Mouse (Mus musculus) limb, embryonic 10.5 days (tissue): ENCODE results near the gene Rasgef1b. TPM values are rescaled to one million over a fixed set of nuclear protein-coding genes. Genes with fewer than 3 reads are reported as not detected.

ENCODE experiments used
- DNase-seq: peaks from one replicate; pipeline ENCODE4 v3.0.0-alpha.2; 2017; ENCODE audit warnings: low spot score
- H3K27ac ChIP-seq: fragments of 300-500 bp; sonication (generic); 2 replicates; pipeline ENCODE4 v1.5.1; 2016; ENCODE audit warnings: mild to moderate bottlenecking
- H3K27me3 ChIP-seq: fragments of 300-500 bp; sonication (generic); 2 replicates; pipeline ENCODE4 v1.6.1; 2016; ENCODE audit warnings: low read depth, mild to moderate bottlenecking; ENCODE audit not compliant: poor library complexity, severe bottlenecking
- H3K36me3 ChIP-seq: fragments of 300-500 bp; sonication (generic); 2 replicates; pipeline ENCODE4 v1.6.1; 2016; ENCODE audit warnings: mild to moderate bottlenecking, moderate library complexity
- H3K4me1 ChIP-seq: fragments of 300-500 bp; sonication (generic); 2 replicates; pipeline ENCODE4 v1.6.1; 2016
- H3K4me3 ChIP-seq: fragments of 300-500 bp; sonication (generic); 2 replicates; pipeline ENCODE4 v1.5.1; 2016; ENCODE audit warnings: mild to moderate bottlenecking, moderate library complexity
- H3K9me3 ChIP-seq: fragments of 300-500 bp; sonication (generic); replicated peaks from 2 replicates; pipeline ENCODE4 v1.6.1; 2016; ENCODE audit warnings: mild to moderate bottlenecking
- WGBS: fragments of 180-500 bp; shearing (Covaris S2); methylation state at CpG from one replicate; pipeline ENCODE4 v1.1.7; 2016; 5-methylcytosine and 5-hydroxymethylcytosine counted together
- polyA plus RNA-seq: library from polyadenylated mRNA; unstranded; fragments of >200 nt; fragmentation: Nextera tagmentation; extraction: Ambion mirVana; gene quantifications from 2 replicates; pipeline ENCODE4 v1.2.1, GENCODE M21; 2016

Rasgef1b gene
- polyA plus RNA-seq = 20.6 and 32.5 TPM in 2 replicates

GRCm38 (mm10) chr5:99728649-99729212 lies at the start of gene Rasgef1b:
Rasgef1b (minus strand) TSS chr5:99729065.
- H3K27me3 ChIP-seq = peaks cover 40% of the 10 kb centered on the region
- H3K9me3 ChIP-seq = no peaks in the 10 kb centered on the region
- peak; percentile 90 for DNase-seq
- H3K4me3 ChIP-seq = peak within 1 kb of the TSS; percentile 76
- 0 out of 2 replicates have a peak, but pooled peaks cover 2% of the 10 kb centered on the region for H3K36me3 ChIP-seq
- peak within 1 kb of the TSS; percentile 92 for H3K27ac ChIP-seq
- H3K4me1 ChIP-seq = peaks cover 30% of the 10 kb centered on the region
- WGBS = 0% methylated on average over 49 of the region's 53 CpGs

- Histone ChIP-seq H3K36me3 (no peaks in the 10 kb centered on the region), H3K27ac (no peak overlapping the region), H3K4me3 (no peak overlapping the region), H3K4me1 (peaks cover 5% of the 10 kb centered on the region; the same call in 1 of the 2 replicates), H3K27me3 (no peaks in the 10 kb centered on the region), H3K9me3 (no peaks in the 10 kb centered on the region)
- no peak for DNase-seq
- WGBS = 90% methylated on average over 16 of the region's 16 CpGs
Measured at GRCm38 (mm10) chr5:99775342-99775741, 46.5 kb upstream of the Rasgef1b start.

- 89% methylated on average over 9 of the region's 9 CpGs for WGBS
- Histone ChIP-seq H3K27ac (no peak overlapping the region), H3K27me3 (no peaks in the 10 kb centered on the region), H3K4me3 (no peak overlapping the region), H3K9me3 (no peaks in the 10 kb centered on the region), H3K4me1 (peaks cover 5% of the 10 kb centered on the region; the same call in 1 of the 2 replicates), H3K36me3 (no peaks in the 10 kb centered on the region)
- no peak for DNase-seq
Measured at GRCm38 (mm10) chr5:99773265-99773664, 44.4 kb upstream of the Rasgef1b start.

- Histone ChIP-seq H3K36me3 (no peaks in the 10 kb centered on the region), H3K4me1 (no peaks in the 10 kb centered on the region), H3K27me3 (no peaks in the 10 kb centered on the region), H3K9me3 (no peaks in the 10 kb centered on the region), H3K27ac (no peak overlapping the region), H3K4me3 (no peak overlapping the region)
- no peak for DNase-seq
- 90% methylated on average over 3 of the region's 3 CpGs for WGBS
Measured at GRCm38 (mm10) chr5:99764246-99764645, 35.4 kb upstream of the Rasgef1b start.

- H3K36me3 ChIP-seq = no peaks in the 10 kb centered on the region
- no peak for DNase-seq
- 70% methylated on average over 5 of the region's 5 CpGs for WGBS
Measured at GRCm38 (mm10) chr5:99758859-99759258, 30.0 kb upstream of the Rasgef1b start.

DNA sequence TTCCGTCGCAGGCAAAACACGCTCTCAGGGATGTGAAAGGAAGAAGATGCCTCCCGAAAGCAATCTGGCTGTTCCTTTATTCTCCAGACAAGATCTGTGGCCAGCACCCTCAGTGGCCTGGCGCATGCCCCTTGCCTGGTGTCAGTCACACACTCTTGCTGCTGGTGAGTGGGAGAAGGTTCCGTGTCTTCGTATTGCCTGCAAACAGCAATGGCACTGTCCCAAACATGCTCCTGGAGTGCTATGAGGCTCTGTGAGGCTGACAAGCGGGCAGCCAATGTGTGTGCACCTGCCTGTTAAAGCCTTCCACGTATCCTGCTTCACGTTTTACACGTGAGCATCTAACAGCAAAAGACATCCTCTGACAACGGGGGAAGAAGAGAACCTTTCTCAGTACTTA lies 25.0 kb upstream of the Rasgef1b start:
- Histone ChIP-seq H3K27ac (no peak overlapping the region), H3K9me3 (no peaks in the 10 kb centered on the region), H3K4me1 (peaks cover 4% of the 10 kb centered on the region; the same call in 1 of the 2 replicates), H3K4me3 (no peak overlapping the region), H3K36me3 (no peaks in the 10 kb centered on the region), H3K27me3 (no peaks in the 10 kb centered on the region)
- WGBS = 89% methylated on average over 12 of the region's 12 CpGs
- no peak for DNase-seq

More at GRCm38 (mm10) chr5:99758859-99759258, 30.0 kb upstream of the Rasgef1b start:
- no peaks in the 10 kb centered on the region for H3K9me3 ChIP-seq
- H3K27ac ChIP-seq = no peak overlapping the region
- no peaks in the 10 kb centered on the region for H3K27me3 ChIP-seq
- H3K4me1 ChIP-seq = peaks cover 3% of the 10 kb centered on the region; the same call in 1 of the 2 replicates
- H3K4me3 ChIP-seq = no peak overlapping the region

GRCm38 (mm10) chr5:99753368-99753767 lies 24.5 kb upstream of the Rasgef1b start:
- WGBS = 85% methylated on average over 13 of the region's 13 CpGs
- DNase-seq = no peak
- Histone ChIP-seq H3K36me3 (no peaks in the 10 kb centered on the region), H3K4me3 (no peak overlapping the region), H3K4me1 (peaks cover 4% of the 10 kb centered on the region; the same call in 1 of the 2 replicates), H3K9me3 (no peaks in the 10 kb centered on the region), H3K27me3 (no peaks in the 10 kb centered on the region), H3K27ac (no peak overlapping the region)

- WGBS = 85% methylated on average over 5 of the region's 5 CpGs
- Histone ChIP-seq H3K4me3 (no peak overlapping the region), H3K36me3 (no peaks in the 10 kb centered on the region), H3K9me3 (no peaks in the 10 kb centered on the region), H3K27ac (no peak overlapping the region), H3K27me3 (no peaks in the 10 kb centered on the region), H3K4me1 (peaks cover 4% of the 10 kb centered on the region; the same call in 1 of the 2 replicates)
- no peak for DNase-seq
Measured at GRCm38 (mm10) chr5:99752670-99753231, 23.9 kb upstream of the Rasgef1b start.

DNA sequence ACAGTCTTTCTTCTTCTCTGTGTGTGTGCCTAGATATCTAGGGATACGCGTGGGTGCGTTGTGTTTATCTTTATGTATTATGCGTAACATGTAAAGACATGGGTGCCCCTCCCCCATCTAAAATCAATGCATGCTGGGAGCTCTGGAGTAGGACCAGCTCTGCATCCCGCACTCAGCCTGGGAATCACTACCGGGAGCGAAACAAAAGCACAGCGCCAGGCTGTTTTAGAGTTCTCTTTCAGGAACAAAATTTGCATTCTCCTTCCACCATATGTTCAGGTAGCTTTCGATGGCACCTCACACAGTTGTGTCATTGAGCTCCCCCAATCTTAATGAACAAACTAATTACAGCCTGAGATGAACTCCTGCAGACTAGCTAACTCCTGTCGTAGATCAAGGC lies 19.6 kb upstream of the Rasgef1b start:
- Histone ChIP-seq H3K9me3 (no peaks in the 10 kb centered on the region), H3K36me3 (no peaks in the 10 kb centered on the region), H3K4me1 (peaks cover 39% of the 10 kb centered on the region), H3K27me3 (no peaks in the 10 kb centered on the region), H3K4me3 (no peak overlapping the region), H3K27ac (no peak overlapping the region)
- DNase-seq = no peak
- WGBS = 78% methylated on average over 10 of the region's 10 CpGs

GRCm38 (mm10) chr5:99746087-99746486 lies 17.2 kb upstream of the Rasgef1b start:
- H3K36me3 ChIP-seq = no peaks in the 10 kb centered on the region
- 0 out of 2 replicates have a peak overlapping the region, but pooled peaks have one; percentile 19 for H3K27ac ChIP-seq
- 62% methylated on average over 7 of the region's 7 CpGs for WGBS
- H3K9me3 ChIP-seq = no peaks in the 10 kb centered on the region
- H3K4me3 ChIP-seq = no peak overlapping the region
- DNase-seq = no peak
- H3K27me3 ChIP-seq = no peaks in the 10 kb centered on the region
- H3K4me1 ChIP-seq = peaks cover 57% of the 10 kb centered on the region

- H3K4me3 ChIP-seq = no peak overlapping the region
- peaks cover 82% of the 10 kb centered on the region for H3K4me1 ChIP-seq
- no peak overlapping the region for H3K27ac ChIP-seq
- 79% methylated on average over 7 of the region's 7 CpGs for WGBS
- H3K27me3 ChIP-seq = peaks cover 4% of the 10 kb centered on the region; the same call in 1 of the 2 replicates
- H3K9me3 ChIP-seq = no peaks in the 10 kb centered on the region
- no peak for DNase-seq
- H3K36me3 ChIP-seq = no peaks in the 10 kb centered on the region
Measured at GRCm38 (mm10) chr5:99742874-99743273, 14.0 kb upstream of the Rasgef1b start.

DNA sequence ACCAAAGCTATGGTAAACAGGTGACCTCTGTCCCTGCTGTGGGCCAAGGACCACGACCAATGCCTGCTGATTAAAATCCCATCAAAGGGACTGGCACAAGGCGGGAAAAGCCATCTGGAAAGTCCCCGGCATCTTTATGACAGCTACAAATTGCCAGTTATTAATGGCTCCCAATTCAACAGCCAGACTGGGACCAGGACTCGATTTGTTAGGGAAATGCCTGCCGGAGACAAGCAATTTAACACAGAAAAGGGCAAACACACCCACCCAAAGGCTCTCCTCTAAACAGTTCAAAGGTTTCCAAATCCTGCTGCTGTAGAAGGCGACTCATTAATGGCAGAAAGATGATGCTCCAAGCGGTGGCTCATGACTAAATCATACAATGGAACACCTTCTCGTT lies 13.2 kb upstream of the Rasgef1b start:
- H3K27ac ChIP-seq = peak overlapping the region; percentile 20
- no peak overlapping the region for H3K4me3 ChIP-seq
- H3K4me1 ChIP-seq = peaks cover 79% of the 10 kb centered on the region
- H3K9me3 ChIP-seq = no peaks in the 10 kb centered on the region
- WGBS = 23% methylated on average over 8 of the region's 8 CpGs
- peaks cover 4% of the 10 kb centered on the region; the same call in 1 of the 2 replicates for H3K27me3 ChIP-seq
- no peaks in the 10 kb centered on the region for H3K36me3 ChIP-seq
- peak; percentile 49 for DNase-seq

DNA sequence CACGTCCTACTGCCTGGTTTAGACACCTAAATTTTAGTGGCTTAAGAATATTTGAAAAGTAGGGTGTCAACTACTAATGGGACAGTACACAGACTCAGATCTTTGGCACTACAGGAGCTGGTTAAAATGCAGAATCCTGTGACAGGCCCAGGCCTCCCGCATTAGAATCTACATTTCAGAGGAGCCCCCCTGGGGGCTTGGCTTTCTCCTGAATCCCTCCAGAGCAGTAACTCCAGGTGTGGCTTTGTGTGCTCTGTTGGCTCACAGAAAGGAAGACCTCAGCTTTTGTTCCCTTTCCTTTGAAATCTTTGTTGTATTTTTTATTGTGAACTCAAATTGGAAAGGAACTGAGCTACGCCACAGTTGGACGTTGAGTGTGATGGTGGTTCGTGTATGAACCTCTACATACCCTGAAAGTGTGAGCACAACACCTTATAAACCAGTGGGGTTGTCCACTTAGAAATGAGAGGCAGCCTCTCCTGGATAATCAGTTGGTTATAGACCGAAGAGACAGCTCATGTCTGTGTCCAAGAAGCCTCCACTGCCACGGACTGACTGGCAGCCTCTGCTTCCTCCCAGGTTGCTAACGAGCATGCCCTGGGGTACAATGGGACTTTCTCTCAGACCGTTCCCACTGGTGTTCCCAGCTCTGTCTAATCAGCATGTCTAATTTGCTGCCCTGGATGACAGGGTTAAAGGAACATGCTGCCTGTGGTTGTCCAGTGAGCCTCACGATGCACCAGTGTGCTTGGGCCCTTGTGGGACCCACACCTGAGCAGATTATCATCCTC lies 9.3 kb upstream of the Rasgef1b start:
- Histone ChIP-seq H3K4me1 (peaks cover 47% of the 10 kb centered on the region), H3K36me3 (no peaks in the 10 kb centered on the region), H3K27me3 (peaks cover 6% of the 10 kb centered on the region; the same call in 1 of the 2 replicates), H3K9me3 (no peaks in the 10 kb centered on the region), H3K4me3 (no peak overlapping the region), H3K27ac (0 out of 2 replicates have a peak overlapping the region, but pooled peaks have one; percentile 40)
- no peak for DNase-seq
- WGBS = 34% methylated on average over 10 of the region's 10 CpGs
